Mouse (Mus musculus): Measurements from ENCODE around the gene Gfi1. TPM values are rescaled to one million over a fixed set of nuclear protein-coding genes. Genes with fewer than 3 reads are reported as not detected.

Gene Gfi1
- total and polyA plus RNA-seq, 2 experiments from 2014 or later: 0.05 TPM; not detected in 1

GRCm38 (mm10) chr5:107695019-107695418, 30.8 kb downstream of the Gfi1 start:
- Histone ChIP-seq H3K36me3 (ENCODE audit: insufficient read depth, low read length) (no peaks in the 10 kb centered on the region), H3K4me3 (ENCODE audit: low read depth, low read length) (no peak overlapping the region), H3K4me2 (ENCODE audit: low read depth, low read length, poor library complexity, severe bottlenecking) (no peak overlapping the region), H3K9ac (replicated peaks; ENCODE audit: low read length, poor library complexity, severe bottlenecking) (no peak overlapping the region), H3K27me3 (ENCODE audit: insufficient read depth, low read length) (no peaks in the 10 kb centered on the region), H3K9me3 (ENCODE audit: low read length) (no peaks in the 10 kb centered on the region), H3K27ac (ENCODE audit: low read depth, low read length) (no peak overlapping the region), H3K4me1 (ENCODE audit: insufficient read depth, low read length) (no peaks in the 10 kb centered on the region)
- no peak for TF ChIP-seq CTCF (IDR thresholded peaks at IDR 0.05)
- no peak for ATAC-seq (ENCODE audit: low FRiP score)
- no peak for DNase-seq (ENCODE audit: low spot score)
- 72% methylated on average over 3 of the region's 3 CpGs for WGBS

GRCm38 (mm10) chr5:107688499-107688866, 37.4 kb downstream of the Gfi1 start:
- TF ChIP-seq CTCF (IDR thresholded peaks at IDR 0.05): no peak
- peak overlapping the region; percentile 63 for H3K27ac ChIP-seq (ENCODE audit: low read depth, low read length)
- H3K9ac ChIP-seq (replicated peaks; ENCODE audit: low read length, poor library complexity, severe bottlenecking): peak overlapping the region; percentile 65
- H3K4me1 ChIP-seq (ENCODE audit: insufficient read depth, low read length): no peaks in the 10 kb centered on the region
- no peaks in the 10 kb centered on the region for H3K36me3 ChIP-seq (ENCODE audit: insufficient read depth, low read length)
- 21% methylated on average over 9 of the region's 9 CpGs for WGBS
- no peaks in the 10 kb centered on the region for H3K27me3 ChIP-seq (ENCODE audit: insufficient read depth, low read length)
- H3K4me2 ChIP-seq (ENCODE audit: low read depth, low read length, poor library complexity, severe bottlenecking): peak overlapping the region; percentile 79
- no peaks in the 10 kb centered on the region for H3K9me3 ChIP-seq (ENCODE audit: low read length)
- no peak for DNase-seq (ENCODE audit: low spot score)
- H3K4me3 ChIP-seq (ENCODE audit: low read depth, low read length): peak overlapping the region; percentile 49
- ATAC-seq (ENCODE audit: low FRiP score): peak; percentile 55

GRCm38 (mm10) chr5:107687592-107688498, 38.0 kb downstream of the Gfi1 start:
- WGBS: 13% methylated on average over 46 of the region's 46 CpGs

GRCm38 (mm10) chr5:107687161-107687560, 38.7 kb downstream of the Gfi1 start:
- no peak for ATAC-seq (ENCODE audit: low FRiP score)
- no peak for DNase-seq (ENCODE audit: low spot score)
- Histone ChIP-seq H3K4me1 (ENCODE audit: insufficient read depth, low read length) (no peaks in the 10 kb centered on the region), H3K4me3 (ENCODE audit: low read depth, low read length) (no peak overlapping the region), H3K4me2 (ENCODE audit: low read depth, low read length, poor library complexity, severe bottlenecking) (no peak overlapping the region), H3K36me3 (ENCODE audit: insufficient read depth, low read length) (no peaks in the 10 kb centered on the region), H3K27ac (ENCODE audit: low read depth, low read length) (no peak overlapping the region), H3K27me3 (ENCODE audit: insufficient read depth, low read length) (no peaks in the 10 kb centered on the region), H3K9ac (replicated peaks; ENCODE audit: low read length, poor library complexity, severe bottlenecking) (no peak overlapping the region), H3K9me3 (ENCODE audit: low read length) (no peaks in the 10 kb centered on the region)
- TF ChIP-seq CTCF (IDR thresholded peaks at IDR 0.05): no peak
- 95% methylated on average over 5 of the region's 5 CpGs for WGBS

More at GRCm38 (mm10) chr5:107687592-107688498, 38.0 kb downstream of the Gfi1 start:
- Histone ChIP-seq H3K27ac (ENCODE audit: low read depth, low read length) (peak overlapping the region; percentile 63), H3K4me2 (ENCODE audit: low read depth, low read length, poor library complexity, severe bottlenecking) (peak overlapping the region; percentile 79), H3K27me3 (ENCODE audit: insufficient read depth, low read length) (no peaks in the 10 kb centered on the region), H3K9ac (replicated peaks; ENCODE audit: low read length, poor library complexity, severe bottlenecking) (peak overlapping the region; percentile 65), H3K36me3 (ENCODE audit: insufficient read depth, low read length) (no peaks in the 10 kb centered on the region), H3K4me1 (ENCODE audit: insufficient read depth, low read length) (no peaks in the 10 kb centered on the region), H3K9me3 (ENCODE audit: low read length) (no peaks in the 10 kb centered on the region), H3K4me3 (ENCODE audit: low read depth, low read length) (peak overlapping the region; percentile 49)
- no peak for TF ChIP-seq CTCF (IDR thresholded peaks at IDR 0.05)
- DNase-seq (ENCODE audit: low spot score) (peak; percentile 83), ATAC-seq (ENCODE audit: low FRiP score) (peak; percentile 91)

GRCm38 (mm10) chr5:107684380-107684779, 41.5 kb downstream of the Gfi1 start:
- ATAC-seq (ENCODE audit: low FRiP score) (no peak), DNase-seq (ENCODE audit: low spot score) (no peak)
- no peak overlapping the region for H3K4me3 ChIP-seq (ENCODE audit: low read depth, low read length)
- 71% methylated on average over 2 of the region's 2 CpGs for WGBS
- no peak overlapping the region for H3K4me2 ChIP-seq (ENCODE audit: low read depth, low read length, poor library complexity, severe bottlenecking)
- TF ChIP-seq CTCF (IDR thresholded peaks at IDR 0.05): peak; percentile 40
- no peaks in the 10 kb centered on the region for H3K27me3 ChIP-seq (ENCODE audit: insufficient read depth, low read length)
- no peak overlapping the region for H3K27ac ChIP-seq (ENCODE audit: low read depth, low read length)
- no peaks in the 10 kb centered on the region for H3K9me3 ChIP-seq (ENCODE audit: low read length)
- H3K36me3 ChIP-seq (ENCODE audit: insufficient read depth, low read length): no peaks in the 10 kb centered on the region
- H3K9ac ChIP-seq (replicated peaks; ENCODE audit: low read length, poor library complexity, severe bottlenecking): no peak overlapping the region
- H3K4me1 ChIP-seq (ENCODE audit: insufficient read depth, low read length): no peaks in the 10 kb centered on the region

GRCm38 (mm10) chr5:107681300-107681699, 44.5 kb downstream of the Gfi1 start:
- 89% methylated on average over 5 of the region's 5 CpGs for WGBS
- Histone ChIP-seq H3K36me3 (ENCODE audit: insufficient read depth, low read length) (no peaks in the 10 kb centered on the region), H3K9ac (replicated peaks; ENCODE audit: low read length, poor library complexity, severe bottlenecking) (no peak overlapping the region), H3K9me3 (ENCODE audit: low read length) (no peaks in the 10 kb centered on the region), H3K4me2 (ENCODE audit: low read depth, low read length, poor library complexity, severe bottlenecking) (no peak overlapping the region), H3K27ac (ENCODE audit: low read depth, low read length) (no peak overlapping the region), H3K4me1 (ENCODE audit: insufficient read depth, low read length) (no peaks in the 10 kb centered on the region), H3K4me3 (ENCODE audit: low read depth, low read length) (no peak overlapping the region), H3K27me3 (ENCODE audit: insufficient read depth, low read length) (no peaks in the 10 kb centered on the region)
- no peak for ATAC-seq (ENCODE audit: low FRiP score)
- DNase-seq (ENCODE audit: low spot score): no peak
- no peak for TF ChIP-seq CTCF (IDR thresholded peaks at IDR 0.05)

Measured in midbrain, postnatal 0 days (tissue).